Mouse (Mus musculus) T-helper 1 cell (primary cell): ENCODE measurements around the gene Ints6l.
"Not testable (repeated sequence)": the region's sequence is repeated elsewhere in the genome, so short reads cannot be mapped to it uniquely, and the experiment has no call there.

Source experiments
- in situ Hi-C: fragments of 300-600 bp; cut with MboI, MseI; formaldehyde crosslinking; loops from one replicate; pipeline ENCODE4 v1.15.1; 2025; ENCODE audit warnings: high pct_unique_total_duplicates

The Ints6l gene

DNA sequence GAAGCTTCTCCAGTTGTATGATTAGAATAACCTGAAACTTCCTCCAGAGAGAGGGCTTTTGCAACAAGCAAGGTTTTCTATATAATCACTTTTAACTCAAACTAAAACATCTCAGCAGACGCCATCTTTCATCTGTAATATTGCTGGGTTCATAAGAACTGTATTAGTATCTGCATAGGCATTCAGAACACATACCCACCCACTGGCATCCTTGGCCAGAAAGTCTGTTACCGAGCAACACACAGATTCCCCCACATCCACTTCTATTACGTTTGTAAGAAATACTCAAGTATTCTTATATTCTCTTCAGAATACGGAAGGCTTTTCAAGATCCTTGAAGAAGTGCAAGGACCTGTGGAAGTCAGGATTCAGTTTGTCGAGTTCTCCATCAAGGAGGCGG, 69.8 kb downstream of the Ints6l start, which contains the start of gene Gm10477:
Gm10477 (plus strand) TSS at position 301 of the 400 bp plus-strand sequence.
- in situ Hi-C loops: not testable (repeated sequence)

GRCm38 (mm10) chrX:56531266-56531665, 76.6 kb downstream of the Ints6l start:
- in situ Hi-C loops: loop anchor here (25.0 kb wide), 1 partner anchor 1406 kb away; no protein-coding TSS in a partner anchor

DNA sequence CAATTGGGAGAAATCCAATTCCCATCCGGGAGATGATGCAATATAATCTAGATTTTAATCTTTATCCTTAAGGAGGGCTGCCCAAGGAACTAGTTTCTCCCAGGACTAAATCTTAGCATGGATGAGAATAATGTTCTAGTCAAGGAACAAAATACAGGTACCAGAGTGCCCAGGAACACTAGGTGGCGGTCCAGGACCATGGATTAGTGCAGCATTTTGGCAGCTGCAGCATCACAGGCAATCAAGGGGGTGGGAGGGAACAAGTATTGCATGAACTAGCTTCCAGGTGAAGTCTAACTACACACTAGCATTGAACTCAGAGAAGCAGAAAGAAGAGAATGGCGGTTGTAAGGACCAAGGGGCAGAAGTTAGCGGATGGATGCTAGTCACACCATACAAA, 82.5 kb downstream of the Ints6l start:
- in situ Hi-C loops: loop anchor here (25.0 kb wide), 1 partner anchor 1400 kb away; no protein-coding TSS in a partner anchor

- in situ Hi-C loops: loop anchor here (25.0 kb wide), 1 partner anchor 1388 kb away; no protein-coding TSS in a partner anchor
These were observed 94.8 kb downstream of the Ints6l start, which contains the start of gene Gm648 for GRCm38 (mm10) chrX:56549506-56549905. Gm648 (minus strand) TSS chrX:56549606.

- in situ Hi-C loops: no loop called here
These were observed 98.9 kb downstream of the Ints6l start for GRCm38 (mm10) chrX:56553584-56553983.
